Mouse (Mus musculus) erythroblast, embryonic 14.5 days (primary cell): ENCODE results near the gene Mtap.

Experiments used
- GATA1 ChIP-seq: IDR thresholded peaks from 2 replicates; pipeline ENCODE4 v1.6.1; 2012; ENCODE audit warnings: low read length, inconsistent platforms, mixed read lengths
- TAL1 ChIP-seq: IDR thresholded peaks from 3 replicates; pipeline ENCODE4 v1.6.1; 2012; ENCODE audit warnings: low read length, inconsistent platforms, mixed read lengths

- TF ChIP-seq TAL1 (no peak), GATA1 (no peak)
Observed at GRCm38 (mm10) chr4:89212178-89212577, 75.3 kb downstream of the Mtap start.
